Mouse (Mus musculus): Measurements from ENCODE around the gene Prdm2. TPM values are rescaled to one million over a fixed set of nuclear protein-coding genes. Genes with fewer than 3 reads are reported as not detected.
A peak's percentile ranks its signal among the peaks of the same experiment; 100 is the strongest.

The Prdm2 gene
- polyA plus RNA-seq, 1 experiment from 2014 or later: 16.1 TPM

GRCm38 (mm10) chr4:143214221-143214797, 1.5 kb upstream of the Prdm2 start:
- Histone ChIP-seq H3K4me2 (replicated peaks) (no peak overlapping the region), H3K27ac (no peak overlapping the region), H3K36me3 (replicated peaks; ENCODE audit: control insufficient read depth, insufficient read depth) (no peaks in the 10 kb centered on the region), H3K9me3 (ENCODE audit: control insufficient read depth, low read length) (no peaks in the 10 kb centered on the region), H3K9ac (no peak overlapping the region), H3K4me1 (replicated peaks; ENCODE audit: control insufficient read depth, insufficient read depth, low read length) (peaks cover 29% of the 10 kb centered on the region), H3K4me3 (replicated peaks; ENCODE audit: low read length) (no peak overlapping the region), H3K27me3 (ENCODE audit: control insufficient read depth, insufficient read depth, low read length) (no peaks in the 10 kb centered on the region)
- no peak for DNase-seq (ENCODE audit: low spot score)
- WGBS: 89% methylated on average over 3 of the region's 3 CpGs
- ATAC-seq (ENCODE audit: low FRiP score): no peak

- H3K9ac ChIP-seq: no peak overlapping the region
- H3K4me1 ChIP-seq (replicated peaks; ENCODE audit: control insufficient read depth, insufficient read depth, low read length): peaks cover 31% of the 10 kb centered on the region
- no peak overlapping the region for H3K4me2 ChIP-seq (replicated peaks)
- H3K4me3 ChIP-seq (replicated peaks; ENCODE audit: low read length): no peak overlapping the region
- no peaks in the 10 kb centered on the region for H3K36me3 ChIP-seq (replicated peaks; ENCODE audit: control insufficient read depth, insufficient read depth)
- no peak for ATAC-seq (ENCODE audit: low FRiP score)
- H3K9me3 ChIP-seq (ENCODE audit: control insufficient read depth, low read length): no peaks in the 10 kb centered on the region
- H3K27me3 ChIP-seq (ENCODE audit: control insufficient read depth, insufficient read depth, low read length): no peaks in the 10 kb centered on the region
- no peak for DNase-seq (ENCODE audit: low spot score)
- no peak overlapping the region for H3K27ac ChIP-seq
- WGBS: 90% methylated on average over 4 of the region's 4 CpGs
These were observed 776 bp upstream of the Prdm2 start for GRCm38 (mm10) chr4:143213571-143213970.

- WGBS: 95% methylated on average over 3 of the region's 3 CpGs
- Histone ChIP-seq H3K36me3 (replicated peaks; ENCODE audit: control insufficient read depth, insufficient read depth) (no peaks in the 10 kb centered on the region), H3K4me3 (replicated peaks; ENCODE audit: low read length) (0 out of 2 replicates have a peak overlapping the region, but pooled peaks have one; percentile 88), H3K27me3 (ENCODE audit: control insufficient read depth, insufficient read depth, low read length) (no peaks in the 10 kb centered on the region), H3K9ac (peak overlapping the region; percentile 95; the same call in 1 of the 2 replicates), H3K4me1 (replicated peaks; ENCODE audit: control insufficient read depth, insufficient read depth, low read length) (peaks cover 31% of the 10 kb centered on the region), H3K4me2 (replicated peaks) (peak overlapping the region; percentile 85), H3K27ac (peak overlapping the region; percentile 96), H3K9me3 (ENCODE audit: control insufficient read depth, low read length) (no peaks in the 10 kb centered on the region)
- ATAC-seq (ENCODE audit: low FRiP score) (no peak), DNase-seq (ENCODE audit: low spot score) (no peak)
These were observed 332 bp upstream of the Prdm2 start for GRCm38 (mm10) chr4:143213175-143213479.

- WGBS: 7% methylated on average over 43 of the region's 43 CpGs
These were observed 1.0 kb downstream of the Prdm2 start for GRCm38 (mm10) chr4:143211584-143212340.

GRCm38 (mm10) chr4:143209997-143210396, 2.8 kb downstream of the Prdm2 start:
- Histone ChIP-seq H3K4me2 (replicated peaks) (peak overlapping the region; percentile 85), H3K4me3 (replicated peaks; ENCODE audit: low read length) (no peak overlapping the region), H3K4me1 (replicated peaks; ENCODE audit: control insufficient read depth, insufficient read depth, low read length) (peaks cover 31% of the 10 kb centered on the region), H3K27ac (no peak overlapping the region), H3K9me3 (ENCODE audit: control insufficient read depth, low read length) (no peaks in the 10 kb centered on the region), H3K27me3 (ENCODE audit: control insufficient read depth, insufficient read depth, low read length) (no peaks in the 10 kb centered on the region), H3K36me3 (replicated peaks; ENCODE audit: control insufficient read depth, insufficient read depth) (no peaks in the 10 kb centered on the region), H3K9ac (peak overlapping the region; percentile 40; the same call in 1 of the 2 replicates)
- WGBS: 69% methylated on average over 2 of the region's 2 CpGs
- ATAC-seq (ENCODE audit: low FRiP score) (no peak), DNase-seq (ENCODE audit: low spot score) (no peak)

More at GRCm38 (mm10) chr4:143211584-143212340, 1.0 kb downstream of the Prdm2 start:
- Histone ChIP-seq H3K4me3 (replicated peaks; ENCODE audit: low read length) (peak overlapping the region; percentile 88), H3K36me3 (replicated peaks; ENCODE audit: control insufficient read depth, insufficient read depth) (no peaks in the 10 kb centered on the region), H3K9ac (peak overlapping the region; percentile 95), H3K9me3 (ENCODE audit: control insufficient read depth, low read length) (no peaks in the 10 kb centered on the region), H3K27ac (peak overlapping the region; percentile 96), H3K4me2 (replicated peaks) (peak overlapping the region; percentile 85), H3K27me3 (ENCODE audit: control insufficient read depth, insufficient read depth, low read length) (no peaks in the 10 kb centered on the region), H3K4me1 (replicated peaks; ENCODE audit: control insufficient read depth, insufficient read depth, low read length) (peaks cover 31% of the 10 kb centered on the region)
- peak; percentile 55 for DNase-seq (ENCODE audit: low spot score)
- ATAC-seq (ENCODE audit: low FRiP score): peak; percentile 56

GRCm38 (mm10) chr4:143202653-143203052, 10.1 kb downstream of the Prdm2 start:
- no peaks in the 10 kb centered on the region for H3K27me3 ChIP-seq (ENCODE audit: control insufficient read depth, insufficient read depth, low read length)
- H3K9ac ChIP-seq: no peak overlapping the region
- no peaks in the 10 kb centered on the region for H3K4me1 ChIP-seq (replicated peaks; ENCODE audit: control insufficient read depth, insufficient read depth, low read length)
- H3K4me3 ChIP-seq (replicated peaks; ENCODE audit: low read length): no peak overlapping the region
- WGBS: 77% methylated on average over 3 of the region's 3 CpGs
- no peaks in the 10 kb centered on the region for H3K9me3 ChIP-seq (ENCODE audit: control insufficient read depth, low read length)
- ATAC-seq (ENCODE audit: low FRiP score): no peak
- DNase-seq (ENCODE audit: low spot score): no peak
- no peaks in the 10 kb centered on the region for H3K36me3 ChIP-seq (replicated peaks; ENCODE audit: control insufficient read depth, insufficient read depth)
- H3K4me2 ChIP-seq (replicated peaks): no peak overlapping the region
- no peak overlapping the region for H3K27ac ChIP-seq

- 89% methylated on average over 3 of the region's 3 CpGs for WGBS
- no peak overlapping the region for H3K27ac ChIP-seq
- no peak for DNase-seq (ENCODE audit: low spot score)
These were observed 14.4 kb downstream of the Prdm2 start for GRCm38 (mm10) chr4:143198371-143198770.

GRCm38 (mm10) chr4:143197845-143198356, 14.9 kb downstream of the Prdm2 start:
- no peak overlapping the region for H3K27ac ChIP-seq
- no peak overlapping the region for H3K9ac ChIP-seq
- H3K9me3 ChIP-seq (ENCODE audit: control insufficient read depth, low read length): no peaks in the 10 kb centered on the region
- WGBS: 94% methylated on average over 5 of the region's 5 CpGs
- no peak overlapping the region for H3K4me2 ChIP-seq (replicated peaks)
- DNase-seq (ENCODE audit: low spot score) (no peak), ATAC-seq (ENCODE audit: low FRiP score) (no peak)
- H3K4me3 ChIP-seq (replicated peaks; ENCODE audit: low read length): no peak overlapping the region
- H3K27me3 ChIP-seq (ENCODE audit: control insufficient read depth, insufficient read depth, low read length): no peaks in the 10 kb centered on the region
- 0 out of 2 replicates have a peak, but pooled peaks cover 4% of the 10 kb centered on the region for H3K4me1 ChIP-seq (replicated peaks; ENCODE audit: control insufficient read depth, insufficient read depth, low read length)
- H3K36me3 ChIP-seq (replicated peaks; ENCODE audit: control insufficient read depth, insufficient read depth): no peaks in the 10 kb centered on the region

More at GRCm38 (mm10) chr4:143198371-143198770, 14.4 kb downstream of the Prdm2 start:
- no peaks in the 10 kb centered on the region for H3K9me3 ChIP-seq (ENCODE audit: control insufficient read depth, low read length)
- H3K4me3 ChIP-seq (replicated peaks; ENCODE audit: low read length): no peak overlapping the region
- 0 out of 2 replicates have a peak, but pooled peaks cover 4% of the 10 kb centered on the region for H3K4me1 ChIP-seq (replicated peaks; ENCODE audit: control insufficient read depth, insufficient read depth, low read length)
- ATAC-seq (ENCODE audit: low FRiP score): no peak
- H3K36me3 ChIP-seq (replicated peaks; ENCODE audit: control insufficient read depth, insufficient read depth): no peaks in the 10 kb centered on the region
- H3K27me3 ChIP-seq (ENCODE audit: control insufficient read depth, insufficient read depth, low read length): no peaks in the 10 kb centered on the region
- H3K9ac ChIP-seq: no peak overlapping the region
- H3K4me2 ChIP-seq (replicated peaks): no peak overlapping the region

- Histone ChIP-seq H3K9me3 (ENCODE audit: control insufficient read depth, low read length) (no peaks in the 10 kb centered on the region), H3K27me3 (ENCODE audit: control insufficient read depth, insufficient read depth, low read length) (no peaks in the 10 kb centered on the region), H3K9ac (no peak overlapping the region), H3K27ac (no peak overlapping the region), H3K36me3 (replicated peaks; ENCODE audit: control insufficient read depth, insufficient read depth) (0 out of 2 replicates have a peak, but pooled peaks cover 6% of the 10 kb centered on the region), H3K4me2 (replicated peaks) (no peak overlapping the region), H3K4me3 (replicated peaks; ENCODE audit: low read length) (no peak overlapping the region), H3K4me1 (replicated peaks; ENCODE audit: control insufficient read depth, insufficient read depth, low read length) (0 out of 2 replicates have a peak, but pooled peaks cover 4% of the 10 kb centered on the region)
- ATAC-seq (ENCODE audit: low FRiP score) (no peak), DNase-seq (ENCODE audit: low spot score) (no peak)
- 81% methylated on average over 5 of the region's 5 CpGs for WGBS
These were observed 18.5 kb downstream of the Prdm2 start for GRCm38 (mm10) chr4:143194328-143194727.
